Mouse (Mus musculus) small intestine, adult 2 months (tissue): ENCODE measurements around the gene Tagap1. TPM values are rescaled to one million over a fixed set of nuclear protein-coding genes. Genes with fewer than 3 reads are reported as not detected.
"Not testable (repeated sequence)": the region's sequence is repeated elsewhere in the genome, so short reads cannot be mapped to it uniquely, and the experiment has no call there.

ENCODE experiments used
- H3K27ac ChIP-seq: fragments of 200-500 bp; 2 replicates; pipeline ENCODE4 v1.5.1; 2012; ENCODE audit warnings: low read depth, low read length, control low read depth, inconsistent platforms; ENCODE audit not compliant: insufficient read depth
- H3K27me3 ChIP-seq: fragments of 200-500 bp; 2 replicates; pipeline ENCODE4 v1.6.1; 2012; ENCODE audit warnings: mild to moderate bottlenecking, moderate library complexity, low read length, inconsistent platforms; ENCODE audit not compliant: control insufficient read depth, insufficient read depth
- H3K36me3 ChIP-seq: fragments of 200-500 bp; 2 replicates; pipeline ENCODE4 v1.6.1; 2012; ENCODE audit warnings: mild to moderate bottlenecking, low read length, control low read depth, inconsistent platforms; ENCODE audit not compliant: control insufficient read depth, insufficient read depth
- H3K4me1 ChIP-seq: fragments of 200-500 bp; 2 replicates; pipeline ENCODE4 v1.6.1; 2012; ENCODE audit warnings: low read length, inconsistent platforms, mixed read lengths; ENCODE audit not compliant: control insufficient read depth, insufficient read depth, insufficient read length
- H3K4me3 ChIP-seq: fragments of 200-500 bp; 2 replicates; pipeline ENCODE4 v1.5.1; 2012; ENCODE audit warnings: low read depth, mild to moderate bottlenecking, control low read depth, inconsistent platforms, low read length, moderate library complexity
- WGBS: fragments of 180-500 bp; shearing (Covaris S2); methylation state at CpG from one replicate; pipeline ENCODE4 v1.1.7; 2018; 5-methylcytosine and 5-hydroxymethylcytosine counted together
- polyA plus RNA-seq: library from polyadenylated mRNA; depleted of rRNA; stranded (reverse); fragments of >200 nt; gene quantifications from 2 replicates; pipeline ENCODE4 v1.2.3, GENCODE M21; 2012; rRNA removed

Gene Tagap1
- polyA plus RNA-seq, 1 experiment = 4.0 TPM

DNA sequence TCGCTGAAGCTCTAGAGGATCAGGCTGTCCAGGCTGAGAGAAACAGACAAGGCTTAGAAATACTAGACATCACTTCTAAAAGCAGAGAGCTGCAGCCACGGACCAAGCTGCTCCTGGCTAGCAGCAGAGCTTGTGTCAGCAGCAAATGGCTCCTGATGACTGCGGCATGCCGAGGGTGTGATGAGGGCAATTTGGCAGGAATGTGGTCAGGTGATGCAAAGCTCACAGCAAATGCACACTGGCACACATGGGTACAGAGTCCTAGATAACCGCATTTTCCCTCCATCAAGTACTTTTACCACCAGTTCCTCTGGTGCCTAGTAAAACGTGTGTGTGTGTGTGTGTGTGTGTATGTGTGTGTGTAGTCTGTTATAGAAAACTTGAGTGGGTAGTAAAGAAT lies 46.9 kb downstream of the Tagap1 start:
- not testable (repeated sequence) for H3K4me1 ChIP-seq, H3K27ac ChIP-seq, H3K4me3 ChIP-seq, H3K27me3 ChIP-seq, H3K36me3 ChIP-seq
- WGBS = 32% methylated on average over 2 of the region's 6 CpGs

Other genes with a start within 250 kb of the Tagap1 start
- gene Ezr, start 178.4 kb downstream of the Tagap1 start, polyA plus RNA-seq = 95.0 and 368 TPM in 2 replicates
- 17.8 and 33.4 TPM in 2 replicates for gene Rsph3b, start 12.5 kb downstream of the Tagap1 start, polyA plus RNA-seq
- gene Rnaset2b, start 9.5 kb upstream of the Tagap1 start, polyA plus RNA-seq = 55.4 and 58.7 TPM in 2 replicates
- 0.63 TPM in 1 of 2 replicates, not detected in the other for gene Gm49721, start 17.7 kb upstream of the Tagap1 start, polyA plus RNA-seq
- not detected in 2 replicates for gene Gm1604a, start 64.4 kb upstream of the Tagap1 start, polyA plus RNA-seq
- gene Rps6ka2, start 209.0 kb upstream of the Tagap1 start, polyA plus RNA-seq = 1.8 and 2.1 TPM in 2 replicates